Mouse (Mus musculus): ENCODE measurements around the gene Pole2. TPM values are rescaled to one million over a fixed set of nuclear protein-coding genes. Genes with fewer than 3 reads are reported as not detected.

The Pole2 gene
- polyA plus RNA-seq (2012) = 10.0 and 17.5 TPM in 2 replicates

DNA sequence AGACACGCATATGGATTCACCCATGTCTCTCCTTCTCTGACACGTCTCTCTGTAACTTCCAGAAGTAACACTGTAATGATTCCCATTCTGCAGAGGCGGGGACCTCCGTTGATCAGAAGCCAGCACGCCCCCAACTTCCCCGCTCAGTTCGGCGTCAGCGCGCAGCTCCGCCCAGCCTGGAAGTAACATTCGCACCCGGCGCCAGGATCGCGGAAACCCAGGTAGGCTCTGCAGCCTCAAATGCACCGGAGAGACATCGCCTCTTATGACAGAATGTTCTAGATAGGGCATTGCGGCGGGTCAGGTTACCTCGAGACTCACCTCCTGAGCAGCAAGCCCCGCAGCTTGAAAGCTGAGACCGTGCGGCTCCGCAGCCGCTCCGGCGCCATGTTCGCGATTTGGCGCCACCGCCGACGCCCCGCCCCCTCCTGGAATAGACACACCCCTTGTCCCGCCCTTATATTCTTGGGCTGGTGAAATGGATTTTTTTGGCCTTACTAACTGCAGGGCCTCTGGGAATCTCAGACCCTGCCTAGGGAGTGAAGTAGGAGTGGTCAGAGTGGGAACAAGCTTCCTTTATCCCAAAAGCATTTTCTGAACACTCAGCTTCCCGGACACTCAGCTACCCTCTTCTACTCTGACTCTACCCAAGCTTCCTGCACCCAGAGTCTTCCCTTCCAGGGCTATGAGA is at the start of gene Pole2:
Gene Pole2, minus strand, starts transcription at position 420 of the 691 bp plus-strand sequence.

DNA sequence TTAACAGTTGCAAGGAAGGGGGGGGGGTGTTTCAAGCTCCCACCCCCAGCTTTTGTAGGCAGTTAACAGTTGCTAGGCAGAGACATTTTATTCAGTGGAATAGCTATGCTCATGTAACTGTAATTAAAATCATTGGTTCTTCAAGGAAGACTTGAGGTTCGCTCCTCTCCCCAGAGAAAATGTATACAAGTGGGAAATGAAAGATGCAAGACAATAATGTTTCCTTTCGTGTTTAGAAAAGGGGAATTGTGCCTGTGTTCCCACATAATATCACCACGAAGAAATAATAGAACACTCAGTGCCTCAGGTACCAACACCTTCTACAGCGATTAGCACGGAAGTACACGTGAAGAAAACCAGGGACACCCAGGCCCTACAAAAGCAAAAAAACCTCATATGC is 12.9 kb upstream of the Pole2 start, which contains the start of gene Klhdc1:
Gene Klhdc1, plus strand, starts transcription at position 301 of the 400 bp plus-strand sequence.

DNA sequence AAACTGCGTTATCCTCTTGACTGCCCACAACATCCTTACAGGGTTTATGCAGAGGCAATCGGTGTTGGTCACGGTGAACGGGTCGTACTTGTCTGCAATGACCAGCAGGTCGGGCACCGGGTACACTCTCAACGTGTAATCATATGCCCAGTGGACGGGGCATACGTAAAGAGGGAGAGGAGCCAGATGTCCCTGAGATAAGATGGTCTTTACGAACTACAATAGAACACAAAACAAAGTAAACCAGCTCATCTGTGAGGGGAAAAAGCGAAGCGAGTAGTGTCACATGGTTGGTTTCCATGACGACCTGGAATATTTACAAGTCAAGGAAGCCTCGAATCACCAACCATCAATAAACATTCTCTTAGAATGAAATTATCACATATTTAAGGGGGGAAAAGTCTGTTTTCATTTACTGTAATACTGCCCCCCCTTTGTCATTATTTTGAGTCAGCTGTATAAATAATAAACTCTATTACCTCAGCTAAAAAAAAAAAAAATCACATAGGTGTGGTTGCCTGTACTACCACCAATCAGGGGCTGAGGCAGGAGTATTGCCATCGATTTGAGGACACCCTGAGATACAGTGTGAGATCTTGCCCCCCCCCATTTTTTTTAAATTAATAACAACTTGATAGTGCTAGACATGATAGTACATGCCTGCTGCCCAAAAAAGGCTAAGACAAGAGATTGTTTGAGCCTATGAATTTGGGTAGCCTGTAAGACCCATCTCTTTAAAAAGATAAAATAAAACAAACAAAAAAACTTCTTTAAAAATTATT is 23.8 kb downstream of the Pole2 start, which contains the start of gene Gm49384:
Gene Gm49384, minus strand, starts transcription at position 216 of the 782 bp plus-strand sequence.

DNA sequence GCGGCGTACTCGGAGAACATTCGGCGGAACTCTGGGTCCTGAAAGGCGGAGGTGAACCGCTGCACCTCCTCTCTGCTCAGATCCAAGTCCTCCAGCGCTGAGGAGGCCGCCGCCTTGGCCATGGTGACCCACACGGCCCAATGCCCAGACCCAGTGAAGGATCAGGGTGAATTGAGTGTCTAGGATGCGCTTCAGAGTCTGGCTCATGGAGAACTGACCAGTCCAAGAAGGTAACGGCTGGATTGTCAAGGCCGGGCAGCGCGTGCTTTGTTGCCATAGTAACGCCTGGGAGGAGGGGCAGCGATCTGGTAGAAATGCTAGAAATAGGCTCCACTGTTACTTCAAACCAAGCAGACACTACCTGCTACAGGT is 29.8 kb downstream of the Pole2 start, which contains the start of gene Dnaaf2:
Gene Dnaaf2, minus strand, starts transcription at position 266 of the 372 bp plus-strand sequence.

DNA sequence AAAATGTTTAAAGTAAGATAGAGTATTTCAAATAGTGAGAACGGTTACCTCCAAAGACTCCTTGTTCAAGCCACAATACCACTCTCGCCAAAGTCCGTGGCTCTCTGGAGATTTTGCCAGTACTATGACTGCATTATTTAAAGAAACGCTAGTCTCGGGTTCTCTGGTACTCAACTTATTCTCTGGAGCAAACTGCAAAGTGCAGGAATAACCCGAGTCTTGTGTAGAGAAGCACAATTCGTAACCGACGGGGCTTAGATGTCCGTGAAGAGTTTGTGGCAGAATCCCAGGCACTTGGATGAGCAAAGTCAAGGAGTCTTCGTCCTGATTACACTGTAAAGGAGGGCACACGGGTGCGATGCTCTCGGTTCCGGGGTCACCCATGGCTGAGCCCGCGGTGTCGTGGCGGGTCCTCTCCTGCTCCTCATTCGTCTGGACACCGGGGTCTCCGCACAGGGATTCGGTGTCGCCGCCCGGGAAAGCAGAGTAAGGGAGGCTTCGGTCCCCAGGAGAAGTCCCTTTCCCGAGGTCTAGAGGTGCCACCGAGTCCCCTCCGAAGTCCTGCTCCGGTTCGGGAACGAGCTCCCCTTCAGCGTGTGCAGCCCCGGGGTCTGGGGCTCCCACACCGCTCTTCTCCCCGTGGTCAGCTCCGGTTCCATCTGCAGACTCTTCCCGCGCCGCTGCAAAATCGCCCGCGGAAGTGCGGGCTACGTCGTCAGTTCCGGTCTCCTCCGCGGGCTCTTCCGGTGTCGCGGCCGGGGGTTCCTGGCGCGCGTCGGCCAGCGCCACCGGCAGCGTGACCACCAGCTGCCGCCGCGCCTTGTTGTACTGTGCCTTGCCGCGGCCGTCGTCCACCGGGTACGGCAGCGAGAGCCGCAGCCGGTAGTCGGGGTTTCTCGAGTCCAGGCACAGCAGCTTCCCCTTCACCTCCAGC is 31.3 kb downstream of the Pole2 start, which contains the start of gene Gm49383:
Gene Gm49383, minus strand, starts transcription at position 661 of the 934 bp plus-strand sequence.

DNA sequence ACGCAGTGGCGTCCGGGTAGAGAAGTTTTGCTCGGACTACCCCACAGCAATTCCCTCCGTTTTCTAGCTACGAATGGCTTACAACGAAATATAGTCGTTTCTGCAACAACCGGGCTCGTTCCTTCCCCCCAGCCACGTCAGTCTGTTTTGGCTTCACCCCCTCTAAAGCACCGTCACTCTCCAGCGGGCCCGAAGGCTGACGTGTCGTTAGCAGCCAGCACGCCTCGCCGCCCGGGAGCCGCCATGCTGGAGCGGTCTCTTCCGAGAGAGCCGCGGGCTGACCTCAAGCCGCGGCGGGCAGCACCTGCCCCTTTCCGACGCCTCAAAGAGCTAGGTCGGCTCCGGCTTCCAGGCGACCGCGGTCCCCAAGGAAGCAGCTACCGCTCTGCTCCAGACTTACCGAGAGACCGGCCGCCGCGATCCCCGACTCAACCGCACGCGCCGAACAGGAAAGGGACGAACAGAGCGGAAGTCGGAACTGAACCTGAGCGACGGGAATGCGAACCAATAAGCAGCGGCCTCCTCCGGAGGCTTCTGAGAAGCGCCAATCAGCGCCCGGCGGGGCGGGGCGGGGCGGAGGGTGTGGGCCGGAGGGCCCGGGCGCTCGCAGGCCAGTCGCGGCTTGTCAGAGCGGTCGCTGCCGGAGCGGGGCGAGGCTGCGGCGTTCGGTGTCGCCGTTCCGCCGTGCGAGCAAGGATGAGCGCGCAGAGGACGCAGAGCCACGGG is 44.2 kb downstream of the Pole2 start, which contains the start of the genes Rpl36al and Mgat2:
Gene Rpl36al, minus strand, starts transcription at position 501 of the 726 bp plus-strand sequence.
Gene Mgat2, plus strand, starts transcription at position 575 of the 726 bp plus-strand sequence.

DNA sequence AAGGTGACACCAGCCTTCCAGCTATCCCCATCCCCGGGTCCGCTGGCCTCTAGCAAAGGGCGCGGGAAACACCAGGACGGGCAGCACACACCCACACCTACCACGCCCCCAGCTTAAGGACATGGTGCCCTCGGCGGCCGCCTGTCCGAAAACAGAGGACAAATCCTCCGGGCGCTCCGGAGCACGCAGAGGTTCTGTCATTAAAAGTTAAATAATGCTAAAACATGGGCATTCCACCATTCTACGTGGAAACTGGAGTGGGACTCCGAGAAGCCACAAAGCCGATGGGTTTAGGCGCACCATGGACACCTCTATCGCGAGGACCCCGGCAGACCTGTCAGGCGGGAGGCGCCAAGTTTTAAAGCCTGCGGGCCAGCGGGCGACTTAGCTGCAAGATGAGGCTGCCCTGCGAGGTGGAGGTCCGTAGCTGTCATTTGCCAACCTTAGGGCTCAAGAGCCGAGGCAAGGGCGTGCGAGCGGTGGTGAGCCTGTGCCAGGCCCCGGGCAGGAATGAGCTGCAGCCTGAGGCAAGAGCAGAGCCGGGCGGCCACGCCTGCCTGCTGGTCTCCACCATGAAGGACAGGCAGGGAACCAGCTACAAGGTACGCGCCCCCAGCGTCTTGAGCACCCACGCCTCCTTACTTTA is 59.4 kb downstream of the Pole2 start, which contains the start of gene Lrr1:
Gene Lrr1, plus strand, starts transcription at position 354 of the 646 bp plus-strand sequence.

DNA sequence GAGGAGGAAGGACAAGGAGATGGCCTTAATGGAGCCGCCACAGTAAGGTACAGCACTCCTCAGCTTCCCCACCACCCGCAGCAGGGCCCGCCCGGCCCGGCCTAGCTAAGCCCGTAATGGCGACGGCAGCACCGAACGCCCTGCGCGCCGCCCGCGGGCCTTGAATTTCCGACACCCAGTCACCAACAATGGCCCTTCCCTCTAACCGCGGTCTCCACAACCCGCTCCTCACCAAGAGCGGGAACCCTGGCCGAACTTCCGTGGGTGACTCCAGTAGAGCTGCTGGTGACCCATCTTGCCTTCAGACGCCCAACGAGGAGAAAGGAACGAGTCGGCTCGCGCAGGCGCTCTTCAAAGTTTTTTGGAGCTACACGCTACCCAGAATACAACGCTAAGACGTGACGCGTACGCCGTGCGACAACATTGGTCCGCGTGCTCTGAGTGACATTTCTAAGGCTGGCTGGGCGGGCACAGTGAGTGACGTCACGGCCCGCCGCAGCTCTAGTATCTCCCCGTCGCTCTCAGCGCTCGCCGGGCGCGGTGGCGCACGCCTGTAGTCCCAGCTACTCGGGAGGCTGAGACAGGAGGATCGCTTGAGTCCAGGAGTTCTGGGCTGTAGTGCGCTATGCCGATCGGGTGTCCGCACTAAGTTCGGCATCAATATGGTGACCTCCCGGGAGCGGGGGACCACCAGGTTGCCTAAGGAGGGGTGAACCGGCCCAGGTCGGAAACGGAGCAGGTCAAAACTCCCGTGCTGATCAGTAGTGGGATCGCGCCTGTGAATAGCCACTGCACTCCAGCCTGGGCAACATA is 69.0 kb downstream of the Pole2 start, which contains the start of gene Rps29:
Gene Rps29, minus strand, starts transcription at position 422 of the 813 bp plus-strand sequence.

Other genes with a start within 250 kb of the Pole2 start
- 1,801 and 1,826 TPM in 2 replicates for gene Rps29, start 69.0 kb downstream of the Pole2 start, polyA plus RNA-seq (2012)
- gene Lrr1, start 59.4 kb downstream of the Pole2 start, polyA plus RNA-seq (2012) = 21.8 and 27.0 TPM in 2 replicates
- 82.0 and 82.7 TPM in 2 replicates for gene Rpl36al, start 44.1 kb downstream of the Pole2 start, polyA plus RNA-seq (2012)
- 52.9 and 53.9 TPM in 2 replicates for gene Mgat2, start 44.0 kb downstream of the Pole2 start, polyA plus RNA-seq (2012)
- 40.4 and 45.3 TPM in 2 replicates for gene Gm49383, start 31.1 kb downstream of the Pole2 start, polyA plus RNA-seq (2012)
- gene Dnaaf2, start 29.8 kb downstream of the Pole2 start, polyA plus RNA-seq (2012) = 3.6 and 4.9 TPM in 2 replicates
- gene Gm49384, start 23.9 kb downstream of the Pole2 start, polyA plus RNA-seq (2012) = not detected in 2 replicates
- gene Klhdc1, start 13.0 kb upstream of the Pole2 start, polyA plus RNA-seq (2012) = 5.8 and 10.9 TPM in 2 replicates
- gene Klhdc2, start 68.5 kb upstream of the Pole2 start, polyA plus RNA-seq (2012) = 20.6 and 22.4 TPM in 2 replicates
- gene Nemf, start 129.0 kb upstream of the Pole2 start, polyA plus RNA-seq (2012) = 3.5 and 4.8 TPM in 2 replicates
- gene Arf6, start 144.0 kb upstream of the Pole2 start, polyA plus RNA-seq (2012) = 291 and 319 TPM in 2 replicates
- gene Gm9887, start 144.3 kb upstream of the Pole2 start, polyA plus RNA-seq (2012) = 1.7 and 3.2 TPM in 2 replicates

All from megakaryocyte-erythroid progenitor cell, adult 5 weeks (primary cell).